Mouse (Mus musculus) forebrain, embryonic 13.5 days (tissue): ENCODE measurements at regions not wholly inside any gene's neighbourhood (a gene's known extent, or its start where the extent isn't known, plus 50 kb on each side); places are given as distances from the start of the nearest gene placed in this dataset.

Experiments used
- ATAC-seq: fragments of 200-750 bp; cut with Nextera tagmentation; 2 replicates; pipeline ENCODE4 v1.8.0; 2017
- H3K27ac ChIP-seq: fragments of 300-500 bp; sonication (generic); 2 replicates; pipeline ENCODE4 v1.5.1; 2015; ENCODE audit warnings: inconsistent platforms, mild to moderate bottlenecking, moderate library complexity
- H3K27me3 ChIP-seq: fragments of 300-500 bp; sonication (generic); 2 replicates; pipeline ENCODE4 v1.6.1; 2015; ENCODE audit warnings: mild to moderate bottlenecking, inconsistent platforms
- H3K36me3 ChIP-seq: fragments of 300-500 bp; sonication (generic); 2 replicates; pipeline ENCODE4 v1.6.1; 2015; ENCODE audit warnings: mild to moderate bottlenecking, inconsistent platforms; ENCODE audit not compliant: poor library complexity, severe bottlenecking
- H3K4me1 ChIP-seq: fragments of 300-500 bp; sonication (generic); 2 replicates; pipeline ENCODE4 v1.6.1; 2015; ENCODE audit warnings: inconsistent platforms
- H3K4me2 ChIP-seq: fragments of 300-500 bp; sonication (generic); 2 replicates; pipeline ENCODE4 v1.6.1; 2015; ENCODE audit warnings: inconsistent platforms, mild to moderate bottlenecking, moderate library complexity
- H3K4me3 ChIP-seq: fragments of 300-500 bp; sonication (generic); 2 replicates; pipeline ENCODE4 v1.5.1; 2015; ENCODE audit warnings: mild to moderate bottlenecking, inconsistent platforms
- H3K9ac ChIP-seq: fragments of 300-500 bp; sonication (generic); 2 replicates; pipeline ENCODE4 v1.6.1; 2015; ENCODE audit warnings: mild to moderate bottlenecking, inconsistent platforms
- H3K9me3 ChIP-seq: fragments of 300-500 bp; sonication (generic); replicated peaks from 2 replicates; pipeline ENCODE4 v1.6.1; 2016; ENCODE audit warnings: inconsistent platforms
- WGBS: fragments of 180-500 bp; shearing (Covaris S2); methylation state at CpG from one replicate; pipeline ENCODE4 v1.1.7; 2015; 5-methylcytosine and 5-hydroxymethylcytosine counted together

DNA sequence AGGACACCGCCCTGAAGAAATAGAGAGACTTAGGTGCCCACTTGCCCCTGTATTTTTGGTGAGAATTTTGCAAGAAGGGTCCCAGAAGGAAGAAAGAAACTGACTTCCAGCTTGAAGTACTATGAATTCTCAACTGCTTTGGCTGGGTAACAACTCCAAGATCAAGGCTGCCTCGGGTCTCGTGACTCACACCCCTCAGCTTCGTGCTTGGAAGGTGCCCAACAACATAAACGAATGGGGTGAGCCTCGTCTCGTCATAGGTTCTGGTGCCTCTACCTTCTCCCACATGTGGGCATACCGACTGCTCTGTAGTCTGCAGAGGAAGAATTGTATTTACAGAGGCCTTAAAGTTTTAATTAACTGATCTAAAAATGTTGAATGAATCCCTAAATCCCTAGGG lies 81.6 kb upstream of the Bach2 start:
- H3K36me3 ChIP-seq: no peaks in the 10 kb centered on the region
- no peak overlapping the region for H3K9ac ChIP-seq
- H3K27ac ChIP-seq: no peak overlapping the region
- H3K9me3 ChIP-seq: no peaks in the 10 kb centered on the region
- no peak overlapping the region for H3K4me3 ChIP-seq
- H3K4me2 ChIP-seq: no peak overlapping the region
- no peaks in the 10 kb centered on the region for H3K27me3 ChIP-seq
- WGBS: 70% methylated on average over 8 of the region's 8 CpGs
- ATAC-seq: no peak
- H3K4me1 ChIP-seq: peaks cover 24% of the 10 kb centered on the region

DNA sequence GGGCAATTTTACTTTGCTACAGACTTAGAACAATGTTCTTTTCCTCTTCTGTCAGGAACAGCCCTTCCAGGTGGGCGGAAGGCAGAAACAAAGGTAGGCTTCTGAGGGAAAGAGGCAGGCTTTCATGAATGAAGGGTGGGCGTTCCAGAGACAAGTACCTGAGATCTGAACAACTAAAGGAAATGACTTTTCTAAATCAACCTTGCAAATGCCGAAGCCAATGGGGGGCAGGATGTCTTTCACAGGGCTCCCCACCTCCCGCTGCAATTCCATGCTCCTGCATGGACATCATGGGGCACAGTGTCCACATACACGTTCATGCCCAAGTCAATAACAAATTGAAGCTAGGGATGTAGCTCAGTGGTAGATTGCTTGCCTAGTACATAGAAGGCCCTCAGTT lies 80.2 kb upstream of the Bach2 start:
- H3K4me1 ChIP-seq: peaks cover 38% of the 10 kb centered on the region
- no peak overlapping the region for H3K9ac ChIP-seq
- 49% methylated on average over 5 of the region's 5 CpGs for WGBS
- H3K4me3 ChIP-seq: no peak overlapping the region
- no peaks in the 10 kb centered on the region for H3K27me3 ChIP-seq
- H3K9me3 ChIP-seq: no peaks in the 10 kb centered on the region
- H3K36me3 ChIP-seq: no peaks in the 10 kb centered on the region
- no peak for ATAC-seq
- H3K27ac ChIP-seq: no peak overlapping the region
- H3K4me2 ChIP-seq: no peak overlapping the region

DNA sequence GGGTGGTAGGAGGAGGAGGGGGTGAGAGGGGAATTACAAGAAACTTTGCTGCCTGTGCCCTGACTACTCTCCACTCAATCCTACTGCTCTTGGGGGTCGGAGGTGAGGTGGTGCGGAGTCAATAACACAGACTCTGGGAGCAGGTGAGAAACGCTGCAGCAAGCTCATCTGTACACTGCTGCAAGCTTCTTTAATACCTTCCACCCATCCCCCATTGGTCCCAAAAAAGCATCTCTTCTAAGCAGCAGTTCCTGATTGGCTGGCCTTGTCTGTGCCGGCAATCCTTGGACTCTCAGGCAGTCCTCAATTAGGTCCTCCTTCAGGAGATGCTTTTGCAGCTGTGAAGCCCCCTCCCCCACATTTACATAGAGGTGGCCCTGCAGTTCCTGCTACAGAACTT lies 79.7 kb upstream of the Bach2 start:
- ATAC-seq: no peak

DNA sequence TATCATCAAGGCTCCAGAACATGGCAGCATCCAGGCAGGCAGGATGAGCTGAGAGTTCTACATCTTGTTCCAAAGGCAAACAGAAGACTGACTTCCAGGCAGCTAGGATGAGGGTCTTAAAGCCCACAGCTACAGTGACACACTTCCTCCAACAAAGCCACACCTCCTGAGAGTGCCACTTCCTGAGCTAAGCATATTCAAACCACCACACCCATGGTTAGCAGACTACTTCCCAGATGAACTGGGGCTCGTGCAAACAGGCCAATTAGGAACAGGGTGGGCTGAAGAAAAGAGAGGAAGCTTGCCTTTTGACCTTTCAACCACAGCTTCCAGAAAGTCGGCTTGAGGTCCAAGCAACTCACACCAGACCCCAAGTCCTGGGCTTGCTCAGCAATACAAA lies 77.8 kb upstream of the Bach2 start:
- no peaks in the 10 kb centered on the region for H3K27me3 ChIP-seq
- H3K36me3 ChIP-seq: no peaks in the 10 kb centered on the region
- no peaks in the 10 kb centered on the region for H3K9me3 ChIP-seq
- WGBS: 55% methylated on average over 2 of the region's 2 CpGs
- H3K4me2 ChIP-seq: no peak overlapping the region
- peaks cover 40% of the 10 kb centered on the region for H3K4me1 ChIP-seq
- no peak overlapping the region for H3K4me3 ChIP-seq
- ATAC-seq: no peak
- H3K27ac ChIP-seq: no peak overlapping the region
- no peak overlapping the region for H3K9ac ChIP-seq

More for the DNA sequence above, 79.7 kb upstream of the Bach2 start:
- Histone ChIP-seq H3K9me3 (no peaks in the 10 kb centered on the region), H3K4me1 (peaks cover 39% of the 10 kb centered on the region), H3K4me2 (no peak overlapping the region), H3K27me3 (no peaks in the 10 kb centered on the region), H3K4me3 (no peak overlapping the region), H3K9ac (no peak overlapping the region), H3K27ac (no peak overlapping the region), H3K36me3 (no peaks in the 10 kb centered on the region)
- WGBS: 43% methylated on average over 4 of the region's 4 CpGs

DNA sequence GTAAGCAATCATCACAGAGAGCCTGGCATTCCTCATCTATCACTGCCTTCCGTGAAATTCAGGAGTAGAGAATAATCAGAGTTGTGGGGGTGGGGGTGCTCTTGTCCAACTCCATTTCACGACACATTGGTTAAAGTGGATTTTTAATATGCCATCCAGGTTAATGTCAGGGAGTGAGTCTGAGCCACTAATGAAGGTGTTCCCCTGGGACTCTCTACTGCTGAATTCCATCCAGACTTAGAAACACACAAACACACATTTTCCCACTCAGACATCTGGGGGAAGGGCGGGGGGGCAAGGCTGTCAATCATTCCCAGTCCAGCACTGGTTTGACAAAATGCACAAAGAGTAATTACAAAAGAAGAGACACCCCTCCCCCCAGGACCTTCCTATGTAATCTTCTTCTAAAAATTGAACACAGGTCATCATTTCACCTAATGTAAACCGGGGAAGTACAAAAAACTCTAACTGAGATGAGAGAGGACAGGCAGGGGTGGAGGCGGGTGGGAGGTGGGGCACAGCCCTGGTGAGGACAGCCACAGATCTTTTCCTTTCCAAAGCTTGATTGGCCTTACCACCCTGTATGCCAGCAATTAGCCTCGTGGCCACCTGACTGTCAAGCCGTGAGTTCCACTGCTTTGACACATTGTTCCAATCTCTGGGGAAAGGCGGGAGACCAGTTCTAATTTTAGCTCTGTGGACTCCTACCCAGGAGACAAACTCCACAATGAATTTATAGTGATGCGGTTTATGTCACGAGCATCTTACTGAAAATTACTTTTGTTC lies 76.5 kb upstream of the Bach2 start:
- peak; percentile 52; the same call in 1 of the 2 replicates for ATAC-seq
- Histone ChIP-seq H3K9ac (no peak overlapping the region), H3K4me2 (no peak overlapping the region)

DNA sequence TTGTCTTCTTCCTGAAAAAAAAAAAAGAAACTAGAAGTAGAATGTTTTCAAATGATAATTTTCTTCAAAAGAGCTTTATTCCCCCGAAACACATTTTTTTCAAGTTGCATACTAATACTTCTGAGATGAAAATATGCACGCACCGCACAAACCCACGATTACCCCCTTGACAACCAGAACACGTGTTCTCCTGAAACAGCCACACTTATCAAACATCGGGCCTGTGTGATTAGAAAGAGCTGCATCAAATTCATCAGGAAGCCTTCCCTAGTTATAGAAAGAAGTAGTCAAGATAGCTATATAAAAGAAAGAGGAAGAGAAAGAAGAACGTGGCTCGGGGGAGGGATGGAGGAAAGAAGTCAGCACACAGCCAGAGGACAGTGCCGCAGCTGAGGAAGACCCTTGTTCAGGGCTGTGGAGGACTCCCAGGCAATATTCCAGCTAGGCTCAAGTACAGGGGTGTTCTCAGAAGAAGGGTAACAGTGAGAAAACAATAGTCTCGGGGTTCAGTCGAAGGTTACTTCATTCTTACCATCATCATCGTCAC lies 75.8 kb upstream of the Bach2 start:
- Histone ChIP-seq H3K4me1 (peaks cover 58% of the 10 kb centered on the region), H3K27ac (no peak overlapping the region), H3K4me2 (no peak overlapping the region), H3K9ac (no peak overlapping the region), H3K36me3 (no peaks in the 10 kb centered on the region), H3K9me3 (no peaks in the 10 kb centered on the region), H3K27me3 (no peaks in the 10 kb centered on the region), H3K4me3 (no peak overlapping the region)
- 85% methylated on average over 12 of the region's 12 CpGs for WGBS
- no peak for ATAC-seq

More for the DNA sequence above, 76.5 kb upstream of the Bach2 start:
- H3K4me3 ChIP-seq: no peak overlapping the region
- H3K36me3 ChIP-seq: no peaks in the 10 kb centered on the region
- 26% methylated on average over 10 of the region's 10 CpGs for WGBS
- no peaks in the 10 kb centered on the region for H3K27me3 ChIP-seq
- no peaks in the 10 kb centered on the region for H3K9me3 ChIP-seq
- H3K27ac ChIP-seq: no peak overlapping the region
- peaks cover 52% of the 10 kb centered on the region for H3K4me1 ChIP-seq

DNA sequence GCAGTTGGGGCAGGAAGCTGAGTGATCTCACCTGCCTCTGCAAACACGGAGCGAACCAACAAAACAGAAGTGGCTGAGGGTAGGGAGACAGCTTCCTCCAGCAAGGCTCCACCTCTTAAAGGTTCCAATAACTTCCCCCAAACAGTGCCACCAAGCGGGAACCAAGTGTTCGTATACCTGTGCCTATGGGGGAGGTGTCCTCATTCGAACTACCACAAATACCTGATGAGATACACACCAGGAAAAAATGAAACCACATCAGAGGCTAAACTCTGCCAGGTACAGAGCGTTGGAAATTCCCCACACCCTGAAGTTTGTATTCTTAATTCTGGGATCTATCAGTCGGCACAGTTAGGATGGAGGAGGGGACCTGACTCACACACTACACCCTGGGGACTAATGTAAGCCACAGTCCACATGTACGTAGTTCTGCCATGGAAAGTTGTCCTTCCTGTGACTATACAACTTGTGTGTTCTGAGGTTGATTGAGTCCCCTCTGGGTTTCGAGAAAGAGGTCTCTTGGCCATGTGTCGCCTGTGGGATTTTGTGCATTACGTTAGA lies 74.4 kb upstream of the Bach2 start:
- H3K9me3 ChIP-seq: no peaks in the 10 kb centered on the region
- ATAC-seq: no peak
- H3K4me1 ChIP-seq: peaks cover 54% of the 10 kb centered on the region
- H3K36me3 ChIP-seq: no peaks in the 10 kb centered on the region
- H3K9ac ChIP-seq: no peak overlapping the region
- H3K27me3 ChIP-seq: no peaks in the 10 kb centered on the region
- no peak overlapping the region for H3K4me3 ChIP-seq
- no peak overlapping the region for H3K4me2 ChIP-seq
- 93% methylated on average over 11 of the region's 11 CpGs for WGBS
- no peak overlapping the region for H3K27ac ChIP-seq

DNA sequence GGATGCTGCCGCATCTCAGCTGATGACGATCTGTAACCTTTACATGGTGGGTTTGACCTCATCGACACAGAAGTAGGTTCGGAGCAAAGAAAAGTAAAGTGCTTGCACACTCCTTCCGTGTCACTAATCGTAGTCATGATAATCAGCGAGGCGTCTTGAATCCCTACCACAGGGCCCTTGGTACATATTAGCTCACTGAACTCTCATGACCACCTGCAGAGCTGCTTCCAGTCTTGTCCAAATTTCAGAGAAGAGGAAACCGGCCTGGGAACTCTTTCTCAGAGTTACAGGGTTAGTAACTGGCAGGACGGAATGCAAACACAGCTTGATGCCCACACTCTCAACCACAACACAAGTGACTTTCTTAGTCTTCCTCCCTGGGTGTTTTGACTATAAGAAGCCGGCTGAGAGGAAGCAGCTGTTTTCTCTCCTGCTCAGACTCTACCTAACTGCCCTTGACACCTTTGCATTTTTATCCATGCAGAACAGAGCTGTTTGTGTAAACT lies 73.8 kb upstream of the Bach2 start:
- ATAC-seq: no peak
- Histone ChIP-seq H3K27ac (no peak overlapping the region), H3K4me3 (no peak overlapping the region), H3K27me3 (no peaks in the 10 kb centered on the region), H3K4me1 (peaks cover 54% of the 10 kb centered on the region), H3K4me2 (no peak overlapping the region), H3K9me3 (no peaks in the 10 kb centered on the region), H3K9ac (no peak overlapping the region), H3K36me3 (no peaks in the 10 kb centered on the region)
- WGBS: 87% methylated on average over 11 of the region's 11 CpGs

DNA sequence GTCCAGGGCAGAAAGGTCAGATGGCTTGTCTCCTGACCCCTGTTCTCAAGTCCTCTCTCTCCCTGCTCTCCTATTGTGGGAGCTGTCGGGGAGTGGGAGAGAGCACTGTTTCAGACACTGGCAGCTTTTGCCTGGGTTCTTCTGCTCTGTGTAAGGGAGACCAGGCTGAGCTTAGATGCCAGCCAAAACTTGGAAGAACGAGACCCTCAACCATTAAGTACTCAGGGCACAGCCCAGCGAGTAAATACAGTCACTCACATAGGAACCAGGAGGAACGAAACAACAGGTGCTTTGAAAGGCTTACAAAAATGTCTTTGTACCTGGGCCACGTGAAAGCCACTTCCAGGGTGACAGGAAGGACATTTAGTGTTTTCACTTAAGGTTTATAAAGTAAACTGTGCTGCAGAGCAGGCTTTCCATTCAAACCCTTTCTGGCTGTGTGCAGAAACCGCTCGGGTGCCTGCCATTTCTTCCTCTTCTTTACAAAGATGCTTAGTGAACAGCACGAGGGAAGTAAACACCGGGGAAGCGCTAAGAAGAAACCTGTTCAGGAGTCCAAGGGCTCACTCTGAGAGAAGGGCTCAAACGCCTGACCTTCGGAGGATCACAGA lies 72.6 kb upstream of the Bach2 start:
- no peak overlapping the region for H3K4me3 ChIP-seq
- H3K4me1 ChIP-seq: peaks cover 43% of the 10 kb centered on the region
- WGBS: 38% methylated on average over 12 of the region's 12 CpGs
- no peak overlapping the region for H3K9ac ChIP-seq
- no peaks in the 10 kb centered on the region for H3K9me3 ChIP-seq
- no peak for ATAC-seq
- no peaks in the 10 kb centered on the region for H3K36me3 ChIP-seq
- H3K4me2 ChIP-seq: no peak overlapping the region
- no peak overlapping the region for H3K27ac ChIP-seq
- no peaks in the 10 kb centered on the region for H3K27me3 ChIP-seq

DNA sequence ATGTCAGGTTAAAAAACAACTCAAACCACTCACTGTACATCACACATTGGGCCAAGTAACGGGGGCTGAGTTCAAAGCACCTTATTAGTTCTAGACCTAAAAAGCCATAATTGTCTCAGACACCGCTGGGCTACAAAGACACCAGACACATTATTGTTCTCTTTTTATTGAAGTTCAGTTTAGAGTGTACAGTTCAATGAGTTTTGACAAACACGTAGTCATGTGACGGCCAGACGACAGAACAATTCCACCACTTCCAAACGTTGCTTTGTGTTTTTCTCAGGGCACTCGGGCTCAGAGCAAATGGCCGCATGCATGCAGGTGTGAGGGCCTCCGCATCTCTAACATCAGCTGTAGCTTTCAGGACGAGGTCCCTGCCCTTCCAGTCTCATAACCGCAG lies 71.5 kb upstream of the Bach2 start:
- Histone ChIP-seq H3K4me3 (no peak overlapping the region), H3K27ac (no peak overlapping the region), H3K4me2 (no peak overlapping the region), H3K27me3 (no peaks in the 10 kb centered on the region), H3K9ac (no peak overlapping the region), H3K4me1 (peaks cover 32% of the 10 kb centered on the region), H3K36me3 (no peaks in the 10 kb centered on the region), H3K9me3 (no peaks in the 10 kb centered on the region)
- no peak for ATAC-seq
- WGBS: 20% methylated on average over 11 of the region's 11 CpGs

DNA sequence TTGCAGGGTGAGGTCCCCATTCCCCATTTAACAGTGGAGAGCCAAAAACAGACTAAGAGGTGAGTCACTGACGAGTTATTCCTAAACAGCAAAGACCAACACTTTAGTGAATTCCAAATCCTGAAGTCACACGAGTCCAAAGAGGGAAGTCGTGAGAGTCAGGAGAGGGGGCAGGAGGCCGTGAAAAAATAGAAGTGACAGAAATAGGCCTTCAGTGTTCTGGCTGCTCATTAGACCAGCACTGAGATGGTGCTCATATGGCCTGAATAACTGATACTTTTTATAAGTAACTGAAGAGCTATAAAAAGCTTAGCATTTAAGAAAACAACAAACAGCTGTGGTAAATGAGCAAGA lies 68.5 kb upstream of the Bach2 start:
- no peak overlapping the region for H3K27ac ChIP-seq
- H3K4me3 ChIP-seq: no peak overlapping the region
- no peaks in the 10 kb centered on the region for H3K27me3 ChIP-seq
- 62% methylated on average over 4 of the region's 4 CpGs for WGBS
- ATAC-seq: no peak
- H3K36me3 ChIP-seq: no peaks in the 10 kb centered on the region
- no peaks in the 10 kb centered on the region for H3K9me3 ChIP-seq
- H3K9ac ChIP-seq: no peak overlapping the region
- no peak overlapping the region for H3K4me2 ChIP-seq
- H3K4me1 ChIP-seq: peaks cover 20% of the 10 kb centered on the region

DNA sequence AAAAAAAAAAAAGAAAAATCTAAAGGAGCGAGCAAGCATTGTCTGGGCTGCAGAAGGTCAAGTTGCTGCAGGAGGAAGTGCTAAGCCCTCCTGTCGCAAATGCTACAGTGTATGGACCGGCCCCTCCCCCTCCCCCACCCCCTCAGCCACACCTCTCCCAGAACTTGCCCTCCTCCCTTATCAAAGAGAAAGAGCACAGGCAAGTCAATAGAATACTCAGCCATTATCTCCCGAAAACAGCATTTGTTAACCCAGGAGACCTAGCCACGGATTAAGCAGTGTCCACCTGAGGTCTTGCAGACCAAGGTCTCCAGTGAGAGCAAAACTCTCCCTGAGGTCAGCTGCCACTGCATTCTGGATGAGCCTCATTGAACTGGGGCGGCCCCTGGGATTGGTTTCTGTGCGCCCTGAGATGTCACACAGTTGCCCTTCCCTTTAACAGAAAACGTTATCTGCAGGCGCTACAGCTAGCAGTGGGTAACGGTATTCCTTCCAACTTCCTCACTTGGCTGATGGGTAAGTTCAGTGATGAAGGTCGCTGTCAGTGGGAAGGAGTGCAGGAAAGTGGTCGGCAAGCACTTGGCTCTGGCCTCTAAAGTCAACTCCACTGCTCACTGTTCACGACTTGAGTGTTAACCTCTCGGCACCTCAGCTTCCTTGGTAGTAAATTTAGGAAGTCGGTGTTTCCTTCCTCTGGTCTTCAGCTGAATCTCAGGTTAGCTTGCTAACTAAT lies 68.0 kb upstream of the Bach2 start:
- WGBS: 74% methylated on average over 15 of the region's 15 CpGs
- Histone ChIP-seq H3K36me3 (no peaks in the 10 kb centered on the region), H3K9me3 (no peaks in the 10 kb centered on the region), H3K4me2 (no peak overlapping the region), H3K4me3 (no peak overlapping the region), H3K9ac (no peak overlapping the region), H3K27ac (no peak overlapping the region), H3K4me1 (peaks cover 25% of the 10 kb centered on the region), H3K27me3 (no peaks in the 10 kb centered on the region)
- no peak for ATAC-seq
